Mouse (Mus musculus) embryo, embryonic 9.5 days (tissue): ENCODE measurements at regions not wholly inside any gene's neighbourhood (a gene's known extent, or its start where the extent isn't known, plus 50 kb on each side); places are given as distances from the start of the nearest gene placed in this dataset.
A peak's percentile ranks its signal among the peaks of the same experiment; 100 is the strongest.

ENCODE experiments used
- DNase-seq: peaks from one replicate; pipeline ENCODE4 v3.0.0-alpha.2; 2017; ENCODE audit errors: extremely low spot score

- no peak for DNase-seq
These were observed 459.3 kb upstream of the Jag1 start for GRCm38 (mm10) chr2:137575750-137576149.

GRCm38 (mm10) chr2:137574845-137575449 lies 458.5 kb upstream of the Jag1 start:
- no peak for DNase-seq

GRCm38 (mm10) chr2:137571146-137571545 lies 454.7 kb upstream of the Jag1 start:
- no peak for DNase-seq

- no peak for DNase-seq
These were observed 450.2 kb upstream of the Jag1 start for GRCm38 (mm10) chr2:137566619-137567018.

- no peak for DNase-seq
These were observed 447.7 kb upstream of the Jag1 start for GRCm38 (mm10) chr2:137564064-137564624.

GRCm38 (mm10) chr2:137560366-137560765 lies 443.9 kb upstream of the Jag1 start:
- DNase-seq, result no peak

GRCm38 (mm10) chr2:137553871-137554270 lies 437.4 kb upstream of the Jag1 start:
- no peak for DNase-seq

- DNase-seq, result no peak
These were observed 420.1 kb upstream of the Jag1 start for GRCm38 (mm10) chr2:137536581-137536980.

- DNase-seq, result no peak
These were observed 399.8 kb upstream of the Jag1 start for GRCm38 (mm10) chr2:137516271-137516670.

GRCm38 (mm10) chr2:137515043-137515442 lies 398.6 kb upstream of the Jag1 start:
- DNase-seq, result peak; percentile 57

GRCm38 (mm10) chr2:137513895-137514506 lies 397.6 kb upstream of the Jag1 start:
- peak; percentile 40 for DNase-seq

- DNase-seq, result no peak
These were observed 394.3 kb upstream of the Jag1 start for GRCm38 (mm10) chr2:137510671-137511235.

- DNase-seq, result no peak
These were observed 384.8 kb upstream of the Jag1 start for GRCm38 (mm10) chr2:137501236-137501635.

- no peak for DNase-seq
These were observed 381.2 kb upstream of the Jag1 start for GRCm38 (mm10) chr2:137497616-137498015.

GRCm38 (mm10) chr2:137493600-137493999 lies 377.2 kb upstream of the Jag1 start:
- DNase-seq, result no peak

GRCm38 (mm10) chr2:137489181-137489682 lies 372.8 kb upstream of the Jag1 start:
- no peak for DNase-seq

GRCm38 (mm10) chr2:137468769-137469168 lies 352.3 kb upstream of the Jag1 start:
- DNase-seq, result peak; percentile 17

- DNase-seq, result no peak
These were observed 340.8 kb upstream of the Jag1 start for GRCm38 (mm10) chr2:137457061-137457753.

GRCm38 (mm10) chr2:137456436-137456835 lies 340.0 kb upstream of the Jag1 start:
- DNase-seq, result no peak

- no peak for DNase-seq
These were observed 330.5 kb upstream of the Jag1 start for GRCm38 (mm10) chr2:137446919-137447318.

GRCm38 (mm10) chr2:137437741-137438140 lies 321.3 kb upstream of the Jag1 start:
- DNase-seq, result no peak

- no peak for DNase-seq
These were observed 319.7 kb upstream of the Jag1 start for GRCm38 (mm10) chr2:137436161-137436560.
